Mouse (Mus musculus): Measurements from ENCODE around the gene Etv5.

- TF ChIP-seq CTCF (IDR thresholded peaks at IDR 0.05; ENCODE audit: extremely low read depth, insufficient read depth, insufficient read length, insufficient replicate concordance) (no peak), POLR2A (IDR thresholded peaks at IDR 0.05; ENCODE audit: low read depth, low read length) (no peak)
Measured at GRCm38 (mm10) chr16:22341236-22341671, 98.3 kb downstream of the Etv5 start.

Measured in spleen, adult 2 months (tissue).